Mouse (Mus musculus) lung, adult 2 months (tissue): Measurements from ENCODE around the gene Eif2b1.

ENCODE experiments used
- CTCF ChIP-seq: fragments of 200-500 bp; IDR thresholded peaks from 2 replicates; pipeline ENCODE4 v1.5.1; 2011; ENCODE audit warnings: mild to moderate bottlenecking, low read length, control low read depth; ENCODE audit not compliant: insufficient read depth
- POLR2A ChIP-seq: fragments of 200-500 bp; IDR thresholded peaks from 2 replicates; pipeline ENCODE4 v1.6.1; 2011; ENCODE audit warnings: low read depth, mild to moderate bottlenecking, control low read depth, low read length, borderline replicate concordance; ENCODE audit errors: extremely low read depth

DNA sequence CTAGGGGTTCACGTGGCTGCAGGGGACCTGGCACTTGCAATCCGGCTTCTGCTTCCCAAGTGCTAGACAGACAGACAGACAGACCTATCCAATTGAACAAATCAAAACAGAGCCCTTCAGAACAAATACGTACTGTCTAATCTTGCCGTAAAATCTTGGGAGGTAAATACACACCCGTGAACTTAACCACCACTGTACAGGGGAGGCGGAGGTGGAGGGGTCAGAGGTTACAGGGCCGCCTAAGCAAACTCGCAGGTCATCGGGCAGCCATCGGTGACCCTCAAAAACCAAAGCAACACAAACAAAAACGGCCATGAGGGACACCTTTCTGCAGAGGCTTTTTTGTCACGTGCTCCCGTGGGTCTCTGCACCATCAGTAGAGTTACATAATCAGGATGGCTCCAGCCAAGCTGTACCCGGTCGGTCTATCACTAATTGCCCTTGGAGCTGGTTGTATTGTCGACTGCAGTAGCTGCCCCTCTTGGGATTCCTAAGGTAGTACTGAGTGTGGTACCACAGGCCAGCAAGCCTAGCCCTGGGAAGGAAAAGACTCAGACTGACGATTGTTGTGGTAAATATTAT, 26.2 kb upstream of the Eif2b1 start:
- TF ChIP-seq POLR2A (no peak), CTCF (no peak)
